In the genomic region with DNA sequence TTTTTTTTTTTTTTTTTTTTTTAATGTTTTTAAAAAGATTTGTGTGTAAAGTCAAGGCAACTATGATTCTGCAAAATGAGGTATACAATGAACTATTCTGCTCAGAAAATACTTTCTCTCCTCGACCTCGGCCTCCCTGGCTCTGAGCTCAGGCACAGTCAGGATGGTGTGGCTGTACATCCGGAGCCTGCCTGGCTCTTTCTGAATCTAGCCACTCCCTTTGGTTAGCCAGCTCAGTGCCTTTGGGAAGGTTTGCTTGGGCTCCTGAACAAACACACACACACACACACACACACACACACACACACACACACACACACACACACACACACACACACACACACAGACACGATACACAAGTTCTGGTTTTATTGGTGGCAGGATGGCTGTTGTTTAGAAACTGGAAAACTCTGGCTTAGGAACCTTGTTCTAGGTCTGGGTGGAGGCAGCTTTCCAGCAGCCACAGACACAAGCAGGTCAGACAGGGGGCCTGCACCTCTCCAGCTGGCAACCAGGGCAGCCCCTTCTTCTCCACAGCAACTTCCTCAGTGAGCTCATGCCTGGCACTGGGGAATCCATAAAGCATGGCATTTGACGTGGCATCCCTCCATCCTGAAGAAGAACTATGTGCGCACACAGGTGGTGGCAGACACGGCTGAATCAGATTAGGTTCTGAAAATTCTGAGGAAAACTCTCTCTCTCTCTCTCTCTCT, we compare ENCODE assay signal across 16 mouse cellular contexts. TPM values are rescaled to one million over a fixed set of nuclear protein-coding genes. Genes with fewer than 3 reads are reported as not detected.
A peak's percentile ranks its signal among the peaks of the same experiment; 100 is the strongest.
DNase-seq lines count a peak whose midpoint lies in the region; TF ChIP-seq lines count a peak whose summit lies in the region.
"Had no signal": no experiment of that assay in that cellular context is flagged by ENCODE, and none has a peak within 500 bp of the region (broad histone marks: within the 10 kb centered on the region; RNA-seq: fewer than 3 reads in every experiment).

No protein-coding gene starts in this region.

- TF ChIP-seq CTCF in layer of hippocampus, adult 2 months (conservative IDR thresholded peaks at IDR 0.05) = no peak

- peak overlapping the region; percentile 39; the same call in 1 of the 2 replicates for H3K27ac ChIP-seq in layer of hippocampus, adult 2 months
- H3K27ac ChIP-seq: hindbrain, embryonic 12.5 days; liver, embryonic 14.5 days had no signal

- intact Hi-C loops in left cerebral cortex, postnatal 25 days (cut with DNase I) = no loop called here

- peak; percentile 20 for DNase-seq in adrenal gland, postnatal 25 days
- no peak for DNase-seq in adrenal gland, postnatal 4 days (ENCODE audit: low spot score in 2 of 2)
- DNase-seq in layer of hippocampus, adult 2 months (ENCODE audit: low spot score in 2 of 2) = no peak
- DNase-seq in layer of hippocampus, adult 8-10 months (ENCODE audit: low spot score in 2 of 2) = no peak
- DNase-seq in Muller cell, postnatal 12 days (ENCODE audit: inconsistent ontology term) = peak; percentile 13
- DNase-seq in fibroblast of lung, adult 2 months (ENCODE audit: low read depth) = peak; percentile 53
- no peak for DNase-seq in left cerebral cortex, postnatal 25 days (ENCODE audit: low spot score in 2 of 2)
- no peak for DNase-seq in embryo, embryonic 10 days (ENCODE audit: low spot score)
- DNase-seq: B cell, adult 2 months; cerebellum, adult 8-10 months; gastrocnemius, postnatal 14 days; lung, postnatal 14 days; spleen, adult 18-20 months had no signal

- H3K4me3 ChIP-seq in layer of hippocampus, adult 2 months = no peak overlapping the region
- H3K4me3 ChIP-seq: hindbrain, embryonic 12.5 days; megakaryocyte, embryonic 14.5 days had no signal

RNA-seq across cellular contexts. Expression of gene Gabarapl2, which starts 24.5 kb away (rescaled TPM):
- 127 and 172 TPM in 2 replicates for total RNA-seq in adrenal gland, postnatal 25 days (2021)
- total RNA-seq in adrenal gland, postnatal 4 days (2021) = 100 to 1,000 TPM; 115 to 125 TPM
- 100 to 1,000 TPM; 208 to 225 TPM for total RNA-seq in layer of hippocampus, adult 2 months (2021)
- total RNA-seq in layer of hippocampus, adult 8-10 months (2022) = 100 to 1,000 TPM; 204 to 223 (median 217) TPM
- total RNA-seq in left cerebral cortex, postnatal 25 days (2021) = 100 to 1,000 TPM; 219 to 220 TPM

RNA-seq across cellular contexts. Expression of gene Adat1, which starts 27.1 kb away (rescaled TPM):
- total RNA-seq in adrenal gland, postnatal 25 days (2021) = 5.4 TPM in 2 replicates
- 1 to 10 TPM; 3.6 TPM for total RNA-seq in adrenal gland, postnatal 4 days (2021)
- 1 to 10 TPM; 6.9 TPM for total RNA-seq in layer of hippocampus, adult 2 months (2021)
- 1 to 10 TPM; 4.9 to 8.8 (median 7.5) TPM for total RNA-seq in layer of hippocampus, adult 8-10 months (2022)
- 1 to 10 TPM; 5.4 to 6.6 TPM for total RNA-seq in left cerebral cortex, postnatal 25 days (2021)

RNA-seq across cellular contexts. Expression of gene Tmem231, which starts 31.3 kb away (rescaled TPM):
- 5.1 and 7.3 TPM in 2 replicates for total RNA-seq in adrenal gland, postnatal 25 days (2021)
- 10 to 100 TPM in 1 of 2 experiments, 1 to 10 TPM in 1; 7.1 to 10.3 TPM for total RNA-seq in adrenal gland, postnatal 4 days (2021)
- 10 to 100 TPM; 11.7 to 13.9 TPM for total RNA-seq in layer of hippocampus, adult 2 months (2021)
- total RNA-seq in layer of hippocampus, adult 8-10 months (2022) = 10 to 100 TPM; 11.2 to 13.8 (median 12.7) TPM
- 10 to 100 TPM; 12.0 to 13.0 TPM for total RNA-seq in left cerebral cortex, postnatal 25 days (2021)

RNA-seq across cellular contexts. Expression of gene Kars, which starts 46.1 kb away (rescaled TPM):
- total RNA-seq in adrenal gland, postnatal 25 days (2021) = 100 and 111 TPM in 2 replicates
- total RNA-seq in adrenal gland, postnatal 4 days (2021) = 100 to 1,000 TPM; 131 to 133 TPM
- 10 to 100 TPM; 76.7 to 78.4 TPM for total RNA-seq in layer of hippocampus, adult 2 months (2021)
- total RNA-seq in layer of hippocampus, adult 8-10 months (2022) = 10 to 100 TPM; 77.6 to 80.4 (median 78.2) TPM
- 10 to 100 TPM; 67.3 to 71.2 TPM for total RNA-seq in left cerebral cortex, postnatal 25 days (2021)

RNA-seq across cellular contexts. Expression of gene Terf2ip, which starts 46.2 kb away (rescaled TPM):
- total RNA-seq in adrenal gland, postnatal 25 days (2021) = 17.6 and 22.6 TPM in 2 replicates
- total RNA-seq in adrenal gland, postnatal 4 days (2021) = 10 to 100 TPM; 23.2 to 24.2 TPM
- total RNA-seq in layer of hippocampus, adult 2 months (2021) = 10 to 100 TPM; 42.8 to 45.2 TPM
- 10 to 100 TPM; 36.7 to 43.2 (median 39.2) TPM for total RNA-seq in layer of hippocampus, adult 8-10 months (2022)
- total RNA-seq in left cerebral cortex, postnatal 25 days (2021) = 10 to 100 TPM; 35.4 to 36.3 TPM

Comparison
In these comparisons a context has a peak if more than half of its experiments do, and no peak if none do; other contexts are left out.
1. DNase-seq: peak in adrenal gland, postnatal 25 days (single experiment), Muller cell, postnatal 12 days (single experiment) and fibroblast of lung, adult 2 months (single experiment); none in adrenal gland, postnatal 4 days (0 of 2), layer of hippocampus, adult 2 months (0 of 2), layer of hippocampus, adult 8-10 months (0 of 2), left cerebral cortex, postnatal 25 days (0 of 2) and embryo, embryonic 10 days (single experiment).